Mouse (Mus musculus) erythroblast, embryonic 14.5 days (primary cell): Measurements from ENCODE around the gene Psma5.

Source experiments
- GATA1 ChIP-seq: IDR thresholded peaks from 2 replicates; pipeline ENCODE4 v1.6.1; 2012; ENCODE audit warnings: low read length, inconsistent platforms, mixed read lengths
- TAL1 ChIP-seq: IDR thresholded peaks from 3 replicates; pipeline ENCODE4 v1.6.1; 2012; ENCODE audit warnings: low read length, inconsistent platforms, mixed read lengths

DNA sequence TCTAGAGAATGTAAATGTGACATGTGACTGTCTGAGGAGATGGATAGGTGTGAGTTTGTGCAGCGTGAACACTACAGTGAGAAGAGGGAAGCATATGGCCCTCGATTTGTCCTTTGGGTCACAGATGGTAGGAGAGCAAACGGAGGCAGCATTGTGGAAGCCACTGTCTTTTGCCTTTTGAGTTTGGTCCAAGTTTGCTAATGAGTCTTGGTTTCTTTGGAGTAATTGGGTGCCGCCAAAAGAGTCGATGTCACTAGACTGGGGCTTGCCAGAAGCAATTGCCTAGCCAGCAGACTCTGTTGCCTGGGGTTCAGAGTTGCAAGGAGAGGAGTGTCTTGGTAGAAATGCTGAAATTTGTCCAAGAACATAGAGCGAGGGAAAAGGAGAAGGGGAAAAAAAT, 44.9 kb upstream of the Psma5 start:
- no peak for TF ChIP-seq TAL1
- TF ChIP-seq GATA1, result no peak
